Mouse (Mus musculus) lung, postnatal 36 days (tissue): ENCODE data around the gene Tmem178b.

Source experiments
- DNase-seq: peaks from one replicate; pipeline ENCODE4 v3.0.0; 2022; ENCODE audit warnings: mixed read lengths

Tmem178b gene

DNA sequence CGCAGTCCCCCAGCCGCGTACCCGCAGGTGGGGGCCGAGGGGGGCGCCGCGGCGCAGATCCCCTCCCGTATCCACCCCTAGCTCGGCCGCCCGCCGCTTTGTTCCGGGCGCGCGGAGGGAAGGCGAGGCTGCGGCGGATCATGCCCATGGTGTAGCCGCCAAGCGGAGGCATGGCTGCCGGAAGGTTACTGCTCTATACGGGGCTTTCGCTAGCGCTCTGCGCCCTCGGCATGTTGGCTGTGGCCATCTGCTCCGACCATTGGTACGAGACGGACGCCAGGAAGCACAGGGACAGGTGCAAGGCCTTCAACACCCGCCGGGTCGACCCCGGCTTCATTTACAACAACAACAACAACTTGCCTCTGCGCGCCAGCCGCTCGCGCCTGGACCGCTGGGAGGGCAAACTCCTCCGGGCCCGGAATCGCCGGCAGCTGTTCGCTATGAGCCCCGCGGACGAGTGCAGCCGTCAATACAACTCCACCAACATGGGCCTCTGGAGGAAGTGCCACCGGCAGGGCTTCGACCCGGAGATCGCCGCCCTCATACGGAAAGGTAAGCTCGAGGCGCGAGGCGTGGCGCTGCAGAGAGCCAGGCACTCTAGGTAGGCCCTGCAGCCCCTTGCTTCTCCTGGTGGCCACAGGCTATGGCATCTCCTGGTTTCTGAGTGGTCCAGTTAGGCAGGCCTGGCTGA is at the start of gene Tmem178b:
Gene Tmem178b (plus strand): TSS at position 371 of the 691 bp plus-strand sequence.
- no peak for DNase-seq

DNA sequence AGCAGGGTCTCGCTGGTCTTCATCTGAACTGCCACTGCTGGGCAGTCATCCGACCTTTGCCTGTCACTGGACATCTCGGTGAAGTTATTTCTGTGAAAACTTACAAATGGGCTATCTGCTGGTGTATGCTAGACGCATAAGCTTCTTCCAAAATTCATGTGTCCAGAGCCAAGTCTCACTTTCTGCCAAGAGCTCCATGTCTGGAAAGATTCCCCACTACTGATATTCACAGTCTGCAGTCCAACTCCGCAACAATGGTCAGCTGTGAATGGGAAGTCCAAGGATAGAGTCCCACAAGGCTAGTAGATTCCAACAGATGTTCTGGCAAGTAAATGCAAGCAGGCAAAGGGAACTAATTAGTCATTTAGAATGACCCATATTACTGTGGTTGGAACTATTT is 44.3 kb upstream of the Tmem178b start:
- DNase-seq, result no peak

DNA sequence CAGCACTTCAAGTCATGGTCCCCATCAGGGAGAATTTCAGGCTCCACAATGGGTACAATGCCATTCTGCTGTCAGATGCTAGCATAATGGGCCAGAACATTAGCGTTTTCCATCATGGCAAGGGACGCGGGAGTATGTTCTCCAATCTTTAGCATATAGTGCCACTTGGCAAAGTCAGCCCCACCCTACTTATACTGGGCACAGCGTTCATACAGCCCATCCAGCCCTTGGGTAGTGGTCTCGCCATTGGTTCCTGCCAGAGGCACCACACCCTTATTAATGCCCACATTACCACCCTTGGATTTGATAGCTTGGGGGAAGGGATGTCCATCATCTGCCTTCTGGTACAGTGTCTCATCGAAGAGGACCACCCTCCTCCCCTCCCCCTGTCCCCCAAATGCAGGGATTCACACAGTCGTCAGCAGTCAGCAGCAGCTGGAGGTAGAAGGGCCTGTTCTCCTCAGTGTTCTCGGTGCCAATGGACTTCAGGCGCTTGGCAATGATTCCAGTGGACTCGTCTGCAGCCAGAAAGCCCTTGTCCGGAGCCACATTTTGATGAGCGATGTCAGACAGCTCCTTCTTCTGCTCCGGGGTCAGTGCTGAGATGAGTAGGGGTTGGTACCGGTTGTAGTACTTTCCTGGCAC is 29.3 kb upstream of the Tmem178b start:
- DNase-seq, result no peak

- no peak for DNase-seq
Observed at GRCm38 (mm10) chr6:39847538-39847937, 25.5 kb upstream of the Tmem178b start.

DNA sequence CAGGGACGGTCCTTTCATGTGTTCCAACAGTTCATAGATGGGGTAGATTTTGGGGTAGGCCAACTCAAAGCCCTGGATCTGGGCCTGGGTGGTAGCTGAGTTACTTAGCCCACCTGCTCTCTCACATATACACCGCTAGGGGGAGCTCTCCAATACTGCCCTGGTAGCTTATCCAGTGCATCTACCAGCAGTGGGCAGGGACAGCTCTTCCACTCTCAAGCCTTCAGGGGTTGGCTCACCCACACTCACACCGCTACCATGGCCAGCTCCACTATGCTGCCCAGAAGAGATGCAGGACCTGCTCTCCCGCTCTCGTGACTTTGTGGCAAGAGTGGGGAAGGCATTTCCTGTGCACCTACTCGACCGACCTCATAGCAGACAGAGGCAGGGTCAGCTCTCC is 24.3 kb upstream of the Tmem178b start:
- DNase-seq, result peak; percentile 12

DNA sequence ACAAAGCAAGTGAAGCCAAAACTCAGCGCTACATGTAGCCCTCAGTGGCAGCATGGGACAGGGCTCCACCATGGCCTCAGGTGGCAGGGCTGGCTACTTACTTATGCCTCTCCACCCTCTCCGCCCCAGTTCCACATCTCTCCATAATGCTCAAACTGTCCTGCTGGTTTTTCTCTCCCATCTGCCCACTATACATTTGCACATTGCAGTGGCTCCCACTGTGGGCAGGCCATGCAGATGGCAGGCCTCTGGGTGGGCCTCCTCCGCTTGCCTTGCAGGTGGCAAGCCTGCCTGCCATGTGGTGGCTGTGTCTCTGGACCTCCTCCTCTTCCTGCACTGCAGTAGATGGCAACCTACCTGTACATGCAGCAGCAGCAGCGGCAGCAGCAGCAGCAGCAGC is 23.4 kb upstream of the Tmem178b start:
- no peak for DNase-seq

- peak; percentile 11 for DNase-seq
Observed at GRCm38 (mm10) chr6:39870271-39871135, 2.6 kb upstream of the Tmem178b start.

- peak; percentile 20 for DNase-seq
Observed at GRCm38 (mm10) chr6:39871381-39872305, 1.4 kb upstream of the Tmem178b start.

DNA sequence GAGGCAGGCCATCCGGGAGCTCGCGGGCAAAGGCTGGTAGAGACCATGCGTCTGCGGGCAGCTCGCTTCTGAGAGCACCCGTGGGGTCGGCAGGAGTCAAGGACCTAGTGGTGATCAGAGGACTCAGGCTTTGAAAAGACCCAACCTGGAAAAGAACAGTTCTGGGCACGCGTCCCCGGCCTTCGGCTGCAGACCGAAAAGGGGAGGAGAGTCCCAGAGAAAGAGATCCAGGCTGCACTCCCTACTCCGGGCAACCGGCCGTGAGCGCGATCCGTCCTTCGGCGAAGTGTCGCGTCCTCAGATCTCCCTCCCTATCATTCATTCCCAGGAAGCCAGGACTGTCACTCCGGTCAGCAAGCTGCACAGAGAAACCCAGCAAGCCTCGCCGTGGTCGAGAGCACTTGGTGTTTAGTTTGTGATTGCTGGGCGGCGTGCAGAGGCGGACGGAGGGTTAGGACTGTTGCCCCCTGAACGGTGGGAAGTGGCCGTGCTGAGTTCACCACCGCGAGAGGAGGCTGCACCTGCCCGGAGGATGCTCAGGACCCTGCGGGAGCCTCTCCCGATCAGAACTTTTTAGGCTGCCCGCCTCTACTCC is 668 bp upstream of the Tmem178b start:
- no peak for DNase-seq

GRCm38 (mm10) chr6:39875186-39875585 is 2.1 kb downstream of the Tmem178b start:
- DNase-seq, result no peak

- no peak for DNase-seq
Observed at GRCm38 (mm10) chr6:39876444-39876843, 3.4 kb downstream of the Tmem178b start.

DNA sequence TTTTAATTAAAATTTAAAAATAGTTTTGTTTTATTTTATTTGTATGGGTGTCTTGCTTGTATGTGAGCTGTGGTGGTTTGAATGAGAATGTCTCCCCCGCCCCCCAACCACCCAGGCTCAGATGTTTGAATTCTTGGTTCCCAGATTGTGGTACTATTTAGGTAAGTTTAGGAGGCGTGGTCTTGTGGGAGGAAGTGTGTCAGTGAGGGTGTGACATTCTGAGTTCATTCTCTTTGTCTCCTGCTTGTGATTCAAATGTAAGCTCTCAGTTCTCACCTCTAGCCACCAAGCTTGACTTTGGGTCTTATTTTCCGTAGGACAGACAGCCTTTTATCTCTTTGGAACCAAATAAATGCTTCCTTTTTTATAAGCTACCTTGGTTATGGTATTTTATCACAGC is 17.7 kb downstream of the Tmem178b start:
- no peak for DNase-seq

DNA sequence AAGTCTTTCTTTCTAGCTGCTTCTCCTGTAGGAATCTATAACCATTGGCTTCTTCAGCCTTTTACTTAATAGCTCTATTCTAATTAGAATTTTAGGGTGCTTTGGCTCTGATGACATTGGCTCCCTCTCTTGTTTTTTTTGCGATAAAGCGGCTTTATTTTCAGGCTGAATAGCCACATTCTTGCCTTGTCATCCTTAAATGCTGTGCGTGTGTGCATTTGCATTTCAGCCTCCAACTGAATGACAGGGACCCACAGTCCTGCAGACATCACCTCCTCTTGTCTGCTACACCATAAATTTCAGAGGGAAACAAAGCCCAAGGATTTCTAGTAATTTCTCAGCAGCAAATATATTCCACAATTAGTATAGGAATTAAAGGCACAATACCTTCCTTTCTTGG is 23.4 kb downstream of the Tmem178b start:
- no peak for DNase-seq

GRCm38 (mm10) chr6:39899231-39899630 is 26.2 kb downstream of the Tmem178b start:
- DNase-seq, result peak; percentile 6

DNA sequence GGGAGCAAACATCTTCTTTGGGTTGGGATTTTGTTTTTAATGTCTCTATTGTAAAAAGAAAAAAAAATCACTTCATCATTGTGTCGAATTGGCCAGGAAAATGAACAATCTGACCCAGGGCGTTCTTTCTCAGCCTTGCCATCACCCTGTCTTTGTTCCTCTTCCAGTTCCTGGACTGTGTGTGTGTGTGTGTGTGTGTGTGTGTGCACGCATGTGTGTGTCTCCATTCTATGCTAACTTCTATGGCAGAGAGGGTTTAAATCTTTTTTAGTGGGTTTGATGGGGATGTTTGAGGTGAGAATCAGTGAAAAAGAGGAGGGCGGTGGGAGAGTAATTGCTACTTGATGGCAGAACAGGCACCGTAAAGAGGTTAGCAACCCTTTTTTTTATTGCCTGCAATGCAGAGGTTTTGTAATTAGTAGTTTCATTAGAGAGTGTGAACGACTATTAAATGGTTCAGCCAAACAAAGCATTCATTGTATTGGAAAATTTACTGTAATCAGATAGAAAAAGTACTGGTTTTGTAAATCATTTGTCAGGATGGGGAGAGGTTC is 30.2 kb downstream of the Tmem178b start:
- no peak for DNase-seq

DNA sequence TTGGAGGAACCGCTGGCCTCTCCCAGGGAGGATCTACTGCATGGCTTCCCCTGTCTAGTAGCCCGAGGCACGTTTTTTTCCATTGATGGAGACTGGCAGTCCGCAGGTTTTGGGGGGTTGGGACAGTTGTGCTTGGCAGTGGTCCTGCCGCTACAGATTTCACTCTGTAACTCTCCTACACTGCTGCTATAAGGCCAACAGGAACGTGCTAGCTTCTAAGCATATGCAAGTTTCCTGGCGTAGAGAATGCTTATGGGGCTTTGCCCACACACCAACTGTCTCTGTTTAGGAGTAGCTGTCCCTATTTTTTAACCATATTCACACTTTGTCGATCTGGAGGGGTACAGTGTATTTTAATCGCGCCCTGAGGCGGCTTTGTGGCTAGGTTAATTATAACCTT is 30.8 kb downstream of the Tmem178b start:
- no peak for DNase-seq

- no peak for DNase-seq
Observed at GRCm38 (mm10) chr6:39914956-39915355, 41.9 kb downstream of the Tmem178b start.

DNA sequence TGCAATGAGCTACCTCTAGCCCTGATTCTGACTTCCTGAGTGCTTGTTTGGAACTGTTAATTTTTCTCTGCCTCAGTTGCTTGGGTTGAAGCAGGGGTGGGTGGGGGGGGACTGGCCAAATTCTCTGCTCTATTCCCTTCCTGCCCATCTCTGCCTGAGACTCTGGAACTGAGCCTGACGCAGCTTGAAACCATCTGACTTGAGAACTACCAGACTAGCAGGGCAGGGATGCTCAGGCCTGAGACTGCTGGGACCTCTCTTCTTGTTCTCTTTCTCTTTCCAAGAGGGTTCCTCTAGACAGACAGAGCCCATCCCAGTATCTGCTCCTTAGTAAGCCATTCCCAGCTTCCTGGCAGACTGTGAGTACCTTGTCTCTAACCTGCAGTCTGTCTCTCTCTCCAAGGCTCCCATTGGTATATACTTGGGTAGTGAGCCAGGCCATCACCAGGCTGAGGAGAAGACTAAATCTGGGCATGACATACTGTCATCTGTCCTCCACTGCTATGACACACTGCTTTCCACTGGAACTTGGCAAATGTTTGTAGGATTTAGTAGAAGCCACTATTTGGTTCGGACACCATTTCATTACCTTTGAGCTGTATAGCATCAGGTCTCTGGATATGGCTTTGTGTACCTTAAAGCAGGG is 42.7 kb downstream of the Tmem178b start:
- DNase-seq, result no peak

DNA sequence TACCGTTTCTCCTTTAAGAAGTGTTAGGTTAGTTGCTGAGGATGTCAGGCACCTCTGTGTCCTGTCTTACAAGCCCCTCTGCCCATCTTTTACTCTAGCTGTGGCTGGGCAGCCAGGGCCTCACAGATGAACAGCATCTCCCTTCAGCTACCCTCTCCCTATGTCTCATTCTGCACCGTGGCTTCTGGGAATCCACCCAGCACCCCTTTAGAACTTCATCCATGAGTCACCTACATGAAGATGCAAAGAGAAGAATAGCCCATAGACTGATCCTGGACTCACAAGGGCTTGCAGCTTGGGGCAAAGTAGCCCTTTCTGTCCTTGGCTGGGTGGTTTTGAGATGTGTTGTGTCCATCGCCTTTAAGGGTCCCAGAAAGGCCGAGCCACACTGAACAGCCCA is 43.4 kb downstream of the Tmem178b start:
- no peak for DNase-seq

GRCm38 (mm10) chr6:39917242-39917641 is 44.2 kb downstream of the Tmem178b start:
- DNase-seq, result no peak

DNA sequence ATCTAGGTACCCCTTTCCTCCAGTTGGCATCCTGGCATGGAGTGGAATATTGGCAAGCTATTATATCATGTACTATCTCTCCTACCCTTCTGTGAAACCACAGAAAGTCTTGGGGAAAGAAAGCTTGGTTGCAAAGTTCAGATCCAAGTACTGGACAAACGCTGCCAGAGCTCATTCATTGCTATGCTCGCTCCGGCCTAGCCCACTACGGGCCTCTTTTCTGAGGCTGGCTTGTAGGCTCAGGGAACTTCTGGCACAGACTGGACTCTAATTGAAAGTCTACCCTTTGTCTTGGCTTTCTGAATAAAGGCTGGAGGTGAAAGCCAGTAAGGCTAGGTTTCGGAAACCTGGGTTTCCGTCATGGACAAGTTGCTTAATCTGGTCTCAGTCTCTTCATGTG is 44.7 kb downstream of the Tmem178b start:
- no peak for DNase-seq
